Mouse (Mus musculus) ovary, adult 18-20 months (tissue): ENCODE results near the gene Usp13.

Experiments used
- DNase-seq: peaks from one replicate; pipeline ENCODE4 v3.0.0; 2022; ENCODE audit warnings: low spot score, mixed read lengths

Usp13 gene

GRCm38 (mm10) chr3:32817357-32818326 is at the start of gene Usp13:
TSS of gene Usp13 (plus strand) at chr3:32817546.
- peak; percentile 58 for DNase-seq

- no peak for DNase-seq
Observed at GRCm38 (mm10) chr3:32770781-32771180, 46.6 kb upstream of the Usp13 start.

- DNase-seq: no peak
Observed at GRCm38 (mm10) chr3:32817001-32817356, 367 bp upstream of the Usp13 start.

- no peak for DNase-seq
Observed at GRCm38 (mm10) chr3:32818327-32818900, 1.1 kb downstream of the Usp13 start.

- no peak for DNase-seq
Observed at GRCm38 (mm10) chr3:32822620-32823019, 5.3 kb downstream of the Usp13 start.

GRCm38 (mm10) chr3:32824923-32825322 is 7.6 kb downstream of the Usp13 start:
- no peak for DNase-seq

GRCm38 (mm10) chr3:32825964-32826479 is 8.7 kb downstream of the Usp13 start:
- no peak for DNase-seq

GRCm38 (mm10) chr3:32826701-32827100 is 9.4 kb downstream of the Usp13 start:
- no peak for DNase-seq

- no peak for DNase-seq
Observed at GRCm38 (mm10) chr3:32833871-32834270, 16.5 kb downstream of the Usp13 start.

GRCm38 (mm10) chr3:32837847-32838246 is 20.5 kb downstream of the Usp13 start:
- no peak for DNase-seq

- DNase-seq: no peak
Observed at GRCm38 (mm10) chr3:32856362-32857107, 39.2 kb downstream of the Usp13 start.

GRCm38 (mm10) chr3:32871081-32871480 is 53.7 kb downstream of the Usp13 start:
- DNase-seq: no peak

- no peak for DNase-seq
Observed at GRCm38 (mm10) chr3:32886386-32886785, 69.0 kb downstream of the Usp13 start.

GRCm38 (mm10) chr3:32888886-32889285 is 71.5 kb downstream of the Usp13 start:
- no peak for DNase-seq

- no peak for DNase-seq
Observed at GRCm38 (mm10) chr3:32890174-32890573, 72.8 kb downstream of the Usp13 start.

GRCm38 (mm10) chr3:32903462-32903861 is 86.1 kb downstream of the Usp13 start:
- no peak for DNase-seq

GRCm38 (mm10) chr3:32904599-32904998 is 87.3 kb downstream of the Usp13 start:
- no peak for DNase-seq

- no peak for DNase-seq
Observed at GRCm38 (mm10) chr3:32905850-32906779, 88.8 kb downstream of the Usp13 start.

GRCm38 (mm10) chr3:32908400-32908799 is 91.1 kb downstream of the Usp13 start:
- no peak for DNase-seq

- no peak for DNase-seq
Observed at GRCm38 (mm10) chr3:32910071-32910551, 92.8 kb downstream of the Usp13 start.

- DNase-seq: no peak
Observed at GRCm38 (mm10) chr3:32924168-32924567, 106.8 kb downstream of the Usp13 start.
